Mouse (Mus musculus) layer of hippocampus, postnatal 10 days (tissue): Measurements from ENCODE around the gene Gatad2a. TPM values are rescaled to one million over a fixed set of nuclear protein-coding genes. Genes with fewer than 3 reads are reported as not detected.

Experiments used
- DNase-seq, 2 experiments: peaks; one replicate each; pipeline ENCODE4 v3.0.0; 2021; ENCODE audit warnings: low spot score in 2 of 2
- total RNA-seq, 2 experiments: library from RNA; stranded (reverse); gene quantifications; 2 replicates each; pipeline ENCODE4 v1.2.3; 2021

The Gatad2a gene
- total RNA-seq, 2 experiments from 2014 or later: 40.9 to 43.3 TPM

DNA sequence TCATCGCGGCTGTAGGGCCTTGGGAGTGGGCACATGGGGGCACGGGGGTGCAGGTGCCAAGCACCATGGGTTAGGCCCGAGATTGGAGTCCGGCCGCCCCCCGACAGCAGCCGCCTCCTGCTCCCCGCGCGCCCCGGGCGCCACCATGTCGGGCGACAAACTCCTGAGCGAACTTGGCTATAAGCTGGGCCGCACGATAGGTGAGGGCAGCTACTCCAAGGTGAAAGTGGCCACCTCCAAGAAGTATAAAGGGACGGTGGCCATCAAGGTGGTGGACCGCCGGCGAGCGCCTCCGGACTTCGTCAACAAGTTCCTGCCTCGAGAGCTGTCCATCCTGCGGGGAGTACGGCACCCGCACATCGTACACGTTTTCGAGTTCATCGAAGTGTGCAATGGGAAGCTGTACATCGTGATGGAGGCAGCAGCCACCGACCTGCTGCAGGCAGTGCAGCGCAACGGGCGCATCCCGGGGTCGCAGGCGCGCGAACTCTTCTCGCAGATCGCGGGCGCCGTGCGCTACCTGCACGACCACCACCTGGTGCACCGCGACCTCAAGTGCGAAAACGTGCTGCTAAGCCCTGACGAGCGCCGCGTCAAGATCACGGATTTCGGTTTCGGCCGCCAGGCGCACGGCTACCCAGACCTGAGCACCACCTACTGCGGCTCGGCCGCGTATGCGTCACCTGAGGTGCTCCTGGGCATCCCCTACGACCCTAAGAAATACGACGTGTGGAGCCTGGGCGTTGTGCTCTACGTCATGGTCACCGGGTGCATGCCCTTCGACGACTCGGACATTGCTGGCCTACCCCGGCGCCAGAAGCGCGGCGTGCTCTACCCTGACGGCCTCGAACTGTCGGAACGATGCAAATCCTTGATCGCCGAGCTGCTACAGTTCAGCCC, 93.8 kb downstream of the Gatad2a start, which contains the start of the genes Tssk6, Ndufa13 and Yjefn3:
Tssk6 (plus strand) TSS at position 22 of the 900 bp plus-strand sequence.
Ndufa13 (minus strand) TSS at position 396 of the 900 bp plus-strand sequence.
Yjefn3 (minus strand) TSS at position 550 of the 900 bp plus-strand sequence.
- peak; percentile 50 to 54 for DNase-seq

DNA sequence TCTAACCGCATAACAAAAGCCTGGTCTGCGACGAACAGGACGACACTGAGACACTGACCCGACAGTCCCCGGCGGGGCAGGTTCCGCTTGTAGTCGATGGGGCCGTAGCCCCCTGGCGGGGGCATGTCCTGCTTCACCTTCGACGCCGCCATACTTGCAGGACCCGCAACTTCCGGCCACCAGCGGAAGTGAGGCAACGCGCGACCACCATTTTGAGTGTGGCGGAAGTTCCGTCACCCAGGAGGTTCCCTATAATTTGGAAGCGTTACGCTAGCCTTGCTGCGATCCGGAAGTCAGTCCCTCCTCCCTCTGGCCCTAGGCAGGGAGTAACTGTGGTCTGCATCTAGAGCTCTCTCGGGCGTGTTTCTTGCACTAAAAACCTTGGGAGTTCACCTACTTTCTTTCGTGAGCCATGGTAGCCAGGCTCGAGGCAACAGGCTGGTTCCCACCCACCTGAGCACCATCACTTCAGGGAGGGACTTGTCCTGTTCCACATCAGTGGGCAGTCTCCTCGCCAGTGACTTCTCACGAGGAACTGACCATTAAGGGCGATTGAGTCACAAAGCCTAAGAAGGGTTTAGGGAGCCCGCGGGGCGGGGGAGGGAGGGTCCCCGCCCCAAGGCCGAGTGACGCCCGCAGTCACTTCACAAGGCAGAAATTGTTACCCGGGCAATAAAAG, 94.6 kb downstream of the Gatad2a start:
- DNase-seq: peak; percentile 97

DNA sequence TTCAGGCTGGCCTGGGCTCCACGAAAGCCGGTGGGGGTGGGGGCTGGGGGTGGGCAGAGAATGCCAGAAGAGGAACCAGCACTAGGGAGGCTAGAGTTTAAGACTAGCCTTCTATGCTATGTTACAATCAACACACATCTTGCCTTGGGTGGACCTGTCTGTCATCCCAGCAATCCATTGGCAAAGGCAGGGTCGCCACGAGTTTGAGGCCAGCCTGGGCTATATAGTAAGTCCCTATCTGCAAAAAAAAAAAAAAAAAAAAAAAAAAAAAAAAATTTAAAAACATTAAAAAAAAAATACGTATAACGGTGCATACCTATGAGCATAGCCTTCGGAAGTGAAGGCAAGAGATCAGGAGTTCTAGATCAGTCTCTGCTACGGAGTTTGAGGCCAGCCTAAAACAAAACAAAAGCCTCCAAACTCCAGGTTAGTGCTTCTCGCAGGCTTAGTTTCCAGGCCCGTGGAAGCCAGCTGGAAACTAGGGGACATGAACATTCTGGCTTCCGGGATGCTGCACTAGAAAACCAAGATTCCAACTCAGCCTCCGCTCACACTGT, 95.2 kb downstream of the Gatad2a start:
- DNase-seq: no peak

DNA sequence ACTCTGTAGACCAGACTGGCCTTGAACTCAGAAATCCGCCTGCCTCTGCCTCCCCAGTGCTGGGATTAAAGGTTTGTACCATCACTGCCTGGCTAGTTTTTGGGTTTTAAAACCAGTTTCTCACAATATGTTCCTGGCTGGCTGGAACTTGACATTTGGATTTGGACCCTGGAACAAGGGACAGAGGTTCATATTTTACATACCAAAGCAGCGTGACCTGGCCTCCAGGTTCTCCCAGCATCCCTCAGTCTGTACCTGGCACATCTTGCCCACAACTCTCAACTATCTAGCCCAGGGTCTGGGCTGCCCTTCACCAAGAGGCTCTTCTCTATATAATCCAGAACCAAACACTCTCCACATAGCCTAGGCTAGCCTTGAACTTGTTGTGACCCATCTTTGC, 96.3 kb downstream of the Gatad2a start:
- DNase-seq: no peak

DNA sequence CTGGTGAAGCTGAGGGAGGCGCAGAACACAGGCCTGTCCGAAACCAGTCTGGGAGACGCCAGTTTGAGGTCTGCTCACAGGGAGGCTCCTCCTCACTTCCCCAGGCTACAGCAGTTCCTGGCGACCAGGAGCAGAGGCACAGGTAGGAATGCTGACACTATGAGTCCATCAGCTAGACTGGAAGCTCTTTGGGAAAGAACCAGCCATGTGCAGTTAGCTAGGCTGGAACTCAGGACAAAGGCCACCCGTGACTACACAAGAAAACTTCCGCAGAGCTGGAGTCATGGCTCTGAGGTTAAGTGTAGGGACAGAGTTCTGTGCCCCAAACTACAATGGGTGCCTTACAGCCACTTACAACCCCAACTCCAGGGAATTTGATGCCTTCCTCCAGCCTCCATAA, 98.3 kb downstream of the Gatad2a start:
- no peak for DNase-seq

DNA sequence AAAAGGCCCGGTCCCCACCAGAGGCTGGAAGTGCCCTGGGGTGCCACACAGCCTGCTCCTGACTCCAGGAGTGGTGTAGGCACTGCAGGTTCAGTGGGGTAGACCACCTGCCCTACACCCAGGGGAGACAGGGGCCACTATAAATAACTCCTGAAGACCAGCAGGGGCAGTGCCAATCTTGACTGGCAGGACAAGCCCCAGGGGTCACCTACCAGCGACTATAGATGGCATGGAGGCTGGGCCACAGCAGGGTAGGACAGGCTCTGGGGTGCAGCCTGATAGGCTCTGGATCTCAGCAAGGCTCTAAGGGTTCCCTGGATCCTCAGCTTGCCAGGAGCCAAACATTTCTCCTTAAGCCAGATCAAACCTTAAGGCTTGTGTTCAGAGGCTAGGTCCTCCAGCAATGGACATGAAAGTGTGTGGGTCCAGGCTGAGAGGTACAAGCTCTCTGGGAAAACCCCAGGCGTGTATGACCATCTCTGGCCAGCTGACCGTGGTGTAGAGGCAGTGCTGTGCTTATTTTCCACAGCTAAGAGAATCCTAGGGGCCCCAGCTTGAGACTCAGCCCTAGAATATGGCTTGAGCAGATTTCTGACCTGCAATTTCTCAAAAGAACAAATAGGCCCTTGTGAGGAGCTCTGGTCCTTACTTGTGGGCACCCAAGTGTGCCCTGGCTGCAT, 100.3 kb downstream of the Gatad2a start:
- DNase-seq: no peak

DNA sequence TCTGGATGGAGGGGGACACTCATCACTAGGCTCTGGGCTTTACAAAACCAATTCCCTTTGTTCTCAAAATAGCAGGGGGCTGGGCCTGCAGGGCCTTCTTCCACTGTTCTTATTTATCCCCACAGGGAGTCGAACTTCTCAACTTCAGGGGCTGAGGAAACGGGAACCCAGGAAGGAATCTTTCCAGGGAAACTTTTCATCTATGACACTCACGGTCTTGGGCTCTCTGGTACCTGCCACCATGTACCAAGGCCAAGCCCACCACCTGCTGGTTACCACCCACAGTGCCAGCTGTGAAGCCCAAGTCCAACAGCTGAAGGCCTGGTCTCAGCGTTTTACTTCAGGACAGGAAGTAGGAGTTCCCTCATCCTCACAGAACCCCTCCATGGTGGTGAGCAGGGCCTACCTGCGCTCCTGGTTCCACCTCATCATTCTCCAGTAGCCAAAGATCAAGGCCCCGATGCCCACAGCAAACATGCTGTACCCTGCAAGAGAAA, 101.3 kb downstream of the Gatad2a start:
- DNase-seq: no peak

DNA sequence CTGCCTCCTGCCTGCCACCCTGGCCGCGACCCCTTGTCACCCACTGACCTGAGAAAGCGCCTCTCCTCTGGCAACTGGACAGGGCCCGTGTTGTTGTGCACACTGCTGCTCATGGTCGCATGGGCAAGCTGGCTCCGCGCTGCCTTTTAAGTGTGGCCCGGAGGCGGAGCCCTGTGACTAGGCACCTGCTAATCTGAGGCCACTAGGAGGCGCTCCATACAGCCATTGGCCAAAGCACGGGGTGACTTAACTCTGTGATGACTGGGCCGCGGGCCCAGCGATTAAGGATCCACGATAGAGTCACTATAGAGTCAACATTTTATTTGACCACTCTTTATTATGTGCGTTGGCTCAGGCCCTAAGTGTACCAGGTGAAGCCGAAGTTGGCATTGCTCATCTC, 102.3 kb downstream of the Gatad2a start:
- peak; percentile 69 to 70 for DNase-seq

DNA sequence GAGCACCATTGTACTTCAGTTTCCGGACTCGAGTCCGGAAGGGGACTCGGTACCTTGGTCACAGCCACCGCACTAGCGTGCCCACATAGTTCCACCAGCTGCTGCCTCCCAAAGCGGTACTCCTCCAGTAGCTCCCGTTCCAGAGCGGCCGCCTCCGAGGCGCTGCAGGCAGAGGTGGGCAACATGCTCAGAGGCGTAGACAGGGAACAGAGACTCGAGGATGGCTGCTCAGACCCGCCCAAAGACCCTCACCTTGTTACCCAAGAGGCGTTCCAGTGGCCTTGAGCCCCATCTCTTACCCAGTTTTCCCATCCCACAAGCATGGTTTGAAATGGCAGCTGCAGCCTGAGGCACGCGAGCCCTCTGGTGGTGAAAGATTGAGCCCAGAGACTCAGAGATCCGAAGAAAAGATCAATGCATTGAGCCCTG, 105.4 kb downstream of the Gatad2a start:
- peak; percentile 73 to 79 for DNase-seq

DNA sequence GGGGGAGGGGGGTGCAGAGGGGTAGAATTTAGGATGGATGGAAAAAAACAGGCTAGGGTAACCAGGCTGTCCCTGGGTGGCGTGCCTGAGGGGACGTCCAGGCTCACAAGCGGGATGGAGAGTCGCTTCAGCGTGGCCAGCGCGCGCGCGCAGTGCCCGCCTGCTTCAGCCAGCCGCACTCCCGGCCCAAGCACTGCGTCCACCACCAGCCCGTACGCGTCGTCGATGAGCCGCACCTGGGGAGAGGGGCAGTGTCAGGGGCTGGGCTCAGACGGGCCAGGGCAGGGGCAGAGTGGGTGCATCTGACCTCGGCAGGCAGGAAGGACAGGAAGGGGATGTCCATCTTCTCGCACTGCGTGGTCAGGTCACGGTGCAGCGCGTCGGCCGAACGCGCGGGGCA, 107.3 kb downstream of the Gatad2a start:
- DNase-seq: no peak

DNA sequence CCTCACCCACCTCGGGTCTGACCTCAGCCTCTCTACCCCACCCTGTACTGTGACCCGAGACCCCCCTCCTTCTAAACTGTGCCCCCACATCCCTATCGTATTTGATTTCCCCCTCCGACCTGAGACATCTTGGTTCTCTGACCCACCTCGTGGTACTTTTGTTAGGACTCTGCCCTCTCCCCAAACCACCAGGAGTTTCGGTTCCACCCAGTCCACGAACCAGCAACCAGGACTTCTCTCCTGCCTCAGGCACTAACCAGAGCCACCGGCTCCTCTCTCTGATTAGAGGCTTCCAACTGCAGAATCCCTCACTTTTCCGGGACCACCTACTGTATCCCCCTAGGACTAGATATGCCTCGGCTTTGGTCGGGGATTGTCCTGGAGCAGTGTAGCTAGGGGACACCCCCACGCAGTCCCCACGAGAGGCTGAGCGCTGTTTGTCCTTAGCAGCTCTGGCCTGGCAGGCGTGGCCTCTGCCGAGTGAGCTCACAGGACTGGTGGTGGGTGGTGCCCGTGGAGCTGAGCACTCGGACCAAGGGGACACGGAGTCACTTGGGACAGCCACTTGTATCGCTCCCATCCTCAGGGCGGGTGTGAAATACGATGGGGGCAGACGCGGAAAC, 107.8 kb downstream of the Gatad2a start:
- no peak for DNase-seq

DNA sequence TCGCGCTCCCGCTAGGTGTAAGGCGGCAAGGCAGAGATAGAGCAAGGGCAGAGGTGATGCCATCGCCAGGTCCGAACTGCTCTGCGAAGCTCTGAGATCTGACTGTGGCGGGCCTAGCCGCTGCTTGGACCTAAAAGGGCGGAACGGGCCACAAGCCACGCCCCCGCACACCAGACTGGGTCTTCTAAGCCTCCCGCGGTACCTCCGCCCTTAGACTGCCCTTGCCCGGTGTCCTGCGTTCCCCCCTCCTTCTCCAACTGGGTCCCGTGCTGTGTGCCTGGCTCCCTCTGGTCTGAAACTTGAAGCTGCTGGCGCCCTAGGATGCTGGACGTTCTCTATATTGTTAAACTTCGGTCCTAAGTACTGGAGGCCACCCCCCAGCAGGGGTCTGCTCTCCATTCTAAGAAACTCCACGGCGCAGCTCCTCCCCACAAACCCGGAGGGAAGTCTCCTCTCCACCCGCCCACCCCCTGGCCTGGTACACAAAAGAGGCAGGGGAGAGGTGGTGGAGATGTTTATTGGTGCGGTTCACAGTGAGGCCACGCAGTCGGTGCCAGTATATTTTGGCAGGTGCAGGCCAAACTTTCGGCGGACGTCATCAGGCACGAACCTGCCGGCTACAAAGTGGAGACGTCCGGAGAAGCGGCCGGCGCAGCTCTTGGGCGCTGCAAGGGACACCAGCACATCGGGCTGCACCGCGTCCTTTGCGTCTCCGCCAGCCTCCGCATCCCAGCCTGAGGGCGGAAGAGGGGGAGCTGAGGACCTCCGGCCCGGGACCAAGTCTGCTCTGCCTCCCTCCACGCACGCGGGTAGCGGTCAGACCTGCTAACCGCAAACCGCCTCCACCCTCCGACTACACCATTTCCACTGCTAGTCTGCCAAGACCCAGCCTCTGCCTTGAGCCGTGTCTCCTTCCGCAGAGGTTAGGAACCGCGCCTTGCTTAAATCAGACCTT, 108.6 kb downstream of the Gatad2a start, which contains the start of gene Cilp2:
Cilp2 (minus strand) TSS at position 399 of the 955 bp plus-strand sequence.
- no peak for DNase-seq

DNA sequence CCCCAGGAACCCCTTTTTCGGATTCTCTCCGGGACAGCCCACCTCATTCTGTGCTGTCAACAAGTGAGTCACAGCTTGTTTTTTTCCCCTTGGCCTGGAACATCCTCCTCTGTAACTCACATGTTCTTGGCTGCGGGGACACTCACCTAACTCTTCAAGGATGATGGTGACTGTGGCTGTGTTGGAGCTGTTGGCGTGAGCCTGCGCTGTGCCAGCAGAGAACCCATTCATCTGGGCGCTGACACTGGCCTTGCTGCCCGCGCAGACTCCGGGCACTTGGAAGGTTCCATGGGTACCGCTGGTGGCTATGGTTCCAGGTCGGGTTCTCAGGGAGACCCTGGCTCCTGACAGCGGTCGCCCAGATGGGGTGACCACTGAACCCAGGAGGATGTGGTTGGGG, 112.0 kb downstream of the Gatad2a start:
- DNase-seq: no peak

DNA sequence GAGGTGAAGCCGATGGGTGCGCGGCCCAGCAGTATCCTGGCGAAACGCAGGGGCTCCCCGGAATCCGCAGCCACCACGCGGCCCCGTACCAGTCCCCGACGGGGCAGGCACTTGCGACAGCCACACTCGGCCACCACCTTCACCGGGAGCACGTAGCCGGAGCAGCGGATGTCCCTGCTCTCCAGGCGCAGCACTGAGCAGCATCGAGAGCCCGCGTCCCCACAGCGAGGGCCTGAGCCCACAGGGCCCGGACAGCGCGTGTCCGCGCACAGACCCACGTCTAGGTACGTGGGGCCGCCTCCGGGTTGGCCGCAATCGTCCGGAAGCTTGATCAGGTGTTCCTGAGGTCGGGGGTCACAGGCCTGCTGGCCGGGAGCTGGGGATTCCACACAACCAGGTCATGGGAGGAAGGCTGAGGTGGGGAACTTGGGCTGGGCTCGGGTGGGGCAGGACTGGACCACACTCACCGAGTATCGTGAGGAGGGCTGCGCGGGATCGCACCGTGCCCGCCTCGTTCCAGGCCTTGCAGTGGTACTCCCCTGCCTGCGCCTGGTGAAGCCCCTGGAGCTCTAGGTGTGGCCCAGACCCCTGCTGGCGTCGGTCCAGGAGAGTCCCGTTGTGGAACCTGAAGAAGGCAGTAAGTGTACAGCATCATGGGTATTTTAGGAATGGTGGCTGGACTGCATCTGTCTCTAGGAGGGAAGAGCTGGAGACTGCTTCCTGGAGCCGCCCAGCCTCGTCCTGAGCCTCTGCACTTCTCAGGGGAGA, 113.2 kb downstream of the Gatad2a start:
- DNase-seq: no peak

DNA sequence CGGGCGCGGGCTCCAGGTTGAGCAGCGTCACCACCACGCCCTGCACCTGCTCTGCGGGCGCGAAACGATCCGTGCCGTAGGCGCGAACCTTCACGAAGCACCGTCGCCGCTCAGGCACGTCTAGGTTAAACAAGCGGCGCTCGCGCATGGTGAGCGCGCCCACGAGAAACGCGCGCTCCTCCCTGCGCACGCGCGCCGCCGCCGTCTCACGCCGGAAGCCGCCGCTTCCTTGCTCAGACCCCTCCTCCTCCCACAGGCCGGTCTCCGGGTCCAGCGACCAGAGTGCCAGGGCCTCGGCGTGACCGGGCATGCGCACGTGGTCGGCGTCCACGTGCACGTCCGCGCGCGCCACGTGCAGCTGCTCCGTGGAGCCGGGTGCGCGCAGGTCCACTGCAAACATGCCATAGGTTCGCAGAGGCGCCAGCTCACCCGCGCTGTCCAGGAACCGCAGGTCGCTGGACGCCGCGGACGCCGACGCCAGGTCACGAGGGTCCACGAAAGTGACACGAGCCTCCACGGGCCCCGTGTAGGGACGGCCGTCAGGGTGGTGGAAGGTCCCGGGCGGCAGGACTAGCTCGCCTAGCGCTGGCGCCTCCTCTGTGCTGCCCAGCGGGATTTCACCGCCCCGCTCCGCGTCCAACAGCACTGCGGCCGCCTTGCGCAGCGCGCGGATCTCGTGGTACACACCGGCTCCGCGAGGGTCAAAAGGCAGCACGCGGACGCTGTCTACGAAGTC, 114.0 kb downstream of the Gatad2a start:
- DNase-seq: peak; percentile 64 to 76

DNA sequence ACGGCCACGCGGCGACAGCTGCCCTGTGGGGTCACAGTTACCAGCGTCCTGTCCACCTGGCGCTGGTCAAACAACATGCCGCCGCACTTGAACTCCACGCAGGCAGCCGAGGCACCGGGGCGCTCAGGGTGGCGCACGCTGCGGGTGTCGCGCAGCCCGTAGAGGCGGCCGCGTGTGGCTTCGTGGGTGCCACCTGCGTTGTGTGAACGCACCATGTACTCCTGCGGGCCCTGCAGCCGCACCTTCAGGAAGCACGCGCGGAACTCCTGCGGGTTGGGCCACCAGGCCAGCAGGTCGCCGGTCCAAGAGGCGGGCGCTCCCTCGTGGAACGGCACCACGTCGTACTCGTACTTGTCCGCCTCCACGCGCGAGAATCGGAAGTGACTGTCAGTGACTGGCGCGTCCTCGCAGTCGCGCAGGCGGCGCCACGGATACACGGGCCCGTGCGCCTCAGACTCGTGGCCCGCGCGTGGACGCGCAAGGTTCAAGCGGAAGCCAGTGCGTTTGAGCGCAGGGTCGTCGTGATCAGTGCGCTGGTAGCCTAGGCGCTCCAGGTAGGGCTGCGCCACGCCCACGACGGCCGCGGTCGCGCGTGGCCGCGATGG, 114.8 kb downstream of the Gatad2a start:
- no peak for DNase-seq

DNA sequence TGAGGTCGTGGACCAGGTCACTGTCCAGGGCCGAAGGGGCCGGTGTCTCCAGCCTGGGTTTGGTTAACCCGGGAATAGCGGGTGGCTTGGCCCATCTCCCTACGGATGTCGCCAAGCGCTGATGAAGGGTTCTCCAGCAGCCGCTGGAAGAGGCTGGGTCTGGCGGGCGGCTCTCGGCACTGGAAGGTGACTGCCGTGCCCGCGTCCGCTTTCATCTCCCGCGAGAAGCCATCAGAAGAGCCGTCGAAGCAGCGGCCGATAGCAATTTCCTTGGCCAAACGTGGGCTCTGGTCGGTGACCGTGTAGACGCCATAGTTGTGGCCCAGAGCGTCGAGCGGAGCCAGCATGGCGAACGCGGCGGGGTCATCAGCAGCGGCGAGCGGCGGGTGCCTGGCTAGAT, 115.3 kb downstream of the Gatad2a start:
- DNase-seq: no peak
